In genomic region chr4:142044452-142044851, GRCm38 (mm10) we compare ENCODE assay signal across 13 mouse cellular contexts. TPM values are rescaled to one million over a fixed set of nuclear protein-coding genes. Genes with fewer than 3 reads are reported as not detected.
DNase-seq lines count a peak whose midpoint lies in the region; ATAC-seq and TF ChIP-seq lines count a peak whose summit lies in the region.
"Had no signal": no experiment of that assay in that cellular context is flagged by ENCODE, and none has a peak within 500 bp of the region (broad histone marks: within the 10 kb centered on the region; RNA-seq: fewer than 3 reads in every experiment).

No protein-coding gene starts in this region.

- WGBS in heart, embryonic 16.5 days, result 43% methylated on average over 12 of the region's 12 CpGs
- WGBS in lung, embryonic 16.5 days, result 44% methylated on average over 12 of the region's 12 CpGs
- 30% methylated on average over 12 of the region's 12 CpGs for WGBS in intestine, postnatal 0 days

- no peak for DNase-seq in heart, postnatal 4 days
- no peak for DNase-seq in lung, postnatal 25 days (ENCODE audit: low spot score)
- DNase-seq in left cerebral cortex, postnatal 4 days, result no peak
- DNase-seq in thymus, postnatal 14 days, result no peak
- DNase-seq: adrenal gland, adult 8-10 months; kidney, postnatal 25 days; liver, embryonic 13.5 days had no signal

- H3K27ac ChIP-seq in heart, embryonic 16.5 days (ENCODE audit: low read length), result peak overlapping the region; percentile 35
- H3K27ac ChIP-seq in lung, embryonic 16.5 days (ENCODE audit: low read length), result no peak overlapping the region
- peak overlapping the region; percentile 28; the same call in 1 of the 2 replicates for H3K27ac ChIP-seq in intestine, postnatal 0 days (ENCODE audit: low read depth, low read length)
- H3K27ac ChIP-seq: left cerebral cortex, adult 2 months; liver, embryonic 13.5 days had no signal

- H3K36me3 ChIP-seq in heart, embryonic 16.5 days (ENCODE audit: control insufficient read depth, insufficient read depth), result no peaks in the 10 kb centered on the region
- no peaks in the 10 kb centered on the region for H3K36me3 ChIP-seq in lung, embryonic 16.5 days (ENCODE audit: control insufficient read depth, insufficient read depth, low read length)
- H3K36me3 ChIP-seq in intestine, postnatal 0 days (ENCODE audit: control insufficient read depth, insufficient read depth), result peaks cover 13% of the 10 kb centered on the region; the same call in 1 of the 2 replicates

- no peaks in the 10 kb centered on the region for H3K9me3 ChIP-seq in heart, embryonic 16.5 days (replicated peaks; ENCODE audit: control insufficient read depth, low read length)
- H3K9me3 ChIP-seq in lung, embryonic 16.5 days (ENCODE audit: control insufficient read depth, low read length), result no peaks in the 10 kb centered on the region
- no peaks in the 10 kb centered on the region for H3K9me3 ChIP-seq in intestine, postnatal 0 days (ENCODE audit: control insufficient read depth)
- H3K9me3 ChIP-seq: liver, embryonic 13.5 days had no signal

- TF ChIP-seq CTCF in intestine, postnatal 0 days (IDR thresholded peaks at IDR 0.05; ENCODE audit: low read depth), result peak; percentile 20; the same call in 1 of the 2 replicates

- peaks cover 51% of the 10 kb centered on the region for H3K4me1 ChIP-seq in heart, embryonic 16.5 days (ENCODE audit: control insufficient read depth, insufficient read depth, low read length)
- peaks cover 8% of the 10 kb centered on the region; the same call in 1 of the 2 replicates for H3K4me1 ChIP-seq in lung, embryonic 16.5 days (replicated peaks; ENCODE audit: control insufficient read depth, insufficient read depth, low read length)
- H3K4me1 ChIP-seq in intestine, postnatal 0 days (replicated peaks; ENCODE audit: control insufficient read depth, insufficient read depth, low read length), result peaks cover 18% of the 10 kb centered on the region

- H3K4me3 ChIP-seq in heart, embryonic 16.5 days (ENCODE audit: low read length), result no peak overlapping the region
- no peak overlapping the region for H3K4me3 ChIP-seq in lung, embryonic 16.5 days (ENCODE audit: low read length)
- H3K4me3 ChIP-seq in intestine, postnatal 0 days (ENCODE audit: low read depth, low read length), result no peak overlapping the region
- H3K4me3 ChIP-seq: left cerebral cortex, adult 2 months; liver, embryonic 13.5 days had no signal

- no peaks in the 10 kb centered on the region for H3K27me3 ChIP-seq in heart, embryonic 16.5 days (ENCODE audit: control insufficient read depth, insufficient read depth, low read length)
- H3K27me3 ChIP-seq in lung, embryonic 16.5 days (ENCODE audit: control insufficient read depth, insufficient read depth, low read depth, low read length), result no peaks in the 10 kb centered on the region
- H3K27me3 ChIP-seq in intestine, postnatal 0 days (replicated peaks; ENCODE audit: control insufficient read depth, insufficient read depth, low read length), result no peaks in the 10 kb centered on the region

- no peak for ATAC-seq in heart, embryonic 16.5 days (replicated peaks; ENCODE audit: extremely low read depth, insufficient read depth, low FRiP score)
- peak; percentile 46; the same call in 1 of the 2 replicates for ATAC-seq in lung, embryonic 16.5 days (ENCODE audit: low read depth)
- ATAC-seq in intestine, postnatal 0 days, result peak; percentile 17; the same call in 1 of the 2 replicates

- H3K4me2 ChIP-seq in heart, embryonic 16.5 days (ENCODE audit: low read depth, low read length), result no peak overlapping the region
- no peak overlapping the region for H3K4me2 ChIP-seq in lung, embryonic 16.5 days (ENCODE audit: low read depth, low read length)
- peak overlapping the region; percentile 58 for H3K4me2 ChIP-seq in intestine, postnatal 0 days (replicated peaks; ENCODE audit: low read depth)
- H3K4me2 ChIP-seq: liver, embryonic 13.5 days had no signal

- H3K9ac ChIP-seq in heart, embryonic 16.5 days (ENCODE audit: low read length), result peak overlapping the region; percentile 58
- no peak overlapping the region for H3K9ac ChIP-seq in lung, embryonic 16.5 days (ENCODE audit: low read length)
- no peak overlapping the region for H3K9ac ChIP-seq in intestine, postnatal 0 days (ENCODE audit: low read depth, low read length)
- H3K9ac ChIP-seq: liver, embryonic 13.5 days had no signal

- intact Hi-C loops in left cerebral cortex, postnatal 4 days (cut with DNase I), result no loop called here

RNA-seq across cellular contexts. Expression of gene Fhad1, which starts 29.6 kb away (rescaled TPM):
- polyA plus RNA-seq in heart, embryonic 16.5 days (2015; fragmentation: Nextera tagmentation; extraction: Ambion mirVana), result 3.0 and 4.0 TPM in 2 replicates
- 1 to 10 TPM; 1.2 to 1.4 TPM for total RNA-seq in heart, postnatal 4 days (2021)
- 3.2 and 3.3 TPM in 2 replicates for polyA plus RNA-seq in lung, embryonic 16.5 days (2015; fragmentation: Nextera tagmentation; extraction: Ambion mirVana)
- polyA plus RNA-seq in intestine, postnatal 0 days (2015; fragmentation: Nextera tagmentation; extraction: Ambion mirVana), result 1.2 and 1.4 TPM in 2 replicates
- total RNA-seq in left cerebral cortex, postnatal 4 days (2021), result 1 to 10 TPM in 1 of 2 experiments, under 1 TPM in 1; 0.90 to 1.1 TPM
- total RNA-seq: common myeloid progenitor, adult 5-6 weeks; megakaryocyte-erythroid progenitor cell, adult 5-6 weeks had no signal

RNA-seq across cellular contexts. Expression of gene Tmem51, which starts 39.7 kb away (rescaled TPM):
- 48.5 and 49.2 TPM in 2 replicates for polyA plus RNA-seq in heart, embryonic 16.5 days (2015; fragmentation: Nextera tagmentation; extraction: Ambion mirVana)
- total RNA-seq in heart, postnatal 4 days (2021), result 10 to 100 TPM; 34.2 to 40.5 TPM
- polyA plus RNA-seq in lung, embryonic 16.5 days (2015; fragmentation: Nextera tagmentation; extraction: Ambion mirVana), result 25.7 and 26.0 TPM in 2 replicates
- polyA plus RNA-seq in intestine, postnatal 0 days (2015; fragmentation: Nextera tagmentation; extraction: Ambion mirVana), result 212 and 256 TPM in 2 replicates
- 1 to 10 TPM; 5.2 to 5.5 TPM for total RNA-seq in left cerebral cortex, postnatal 4 days (2021)
